Mouse (Mus musculus) midbrain, embryonic 16.5 days (tissue): ENCODE results near the gene Smc3. TPM values are rescaled to one million over a fixed set of nuclear protein-coding genes. Genes with fewer than 3 reads are reported as not detected.
A peak's percentile ranks its signal among the peaks of the same experiment; 100 is the strongest.

ENCODE experiments used
- ATAC-seq: fragments of 200-750 bp; cut with Nextera tagmentation; 2 replicates; pipeline ENCODE4 v1.8.0; 2017; ENCODE audit warnings: moderate TSS enrichment
- H3K27ac ChIP-seq: fragments of 300-500 bp; sonication (generic); 2 replicates; pipeline ENCODE4 v1.5.1; 2014; ENCODE audit warnings: mild to moderate bottlenecking, low read length, mixed read lengths
- H3K27me3 ChIP-seq: fragments of 300-500 bp; sonication (generic); 2 replicates; pipeline ENCODE4 v1.6.1; 2014; ENCODE audit warnings: low read depth, low read length, mixed read lengths; ENCODE audit not compliant: control insufficient read depth, insufficient read depth
- H3K36me3 ChIP-seq: fragments of 300-500 bp; sonication (generic); 2 replicates; pipeline ENCODE4 v1.6.1; 2014; ENCODE audit warnings: mild to moderate bottlenecking, low read length, moderate library complexity, mixed read lengths; ENCODE audit not compliant: control insufficient read depth, insufficient read depth
- H3K4me1 ChIP-seq: fragments of 300-500 bp; sonication (generic); 2 replicates; pipeline ENCODE4 v1.6.1; 2014; ENCODE audit warnings: mild to moderate bottlenecking, low read length, mixed read lengths; ENCODE audit not compliant: control insufficient read depth, insufficient read depth
- H3K4me2 ChIP-seq: fragments of 300-500 bp; sonication (generic); 2 replicates; pipeline ENCODE4 v1.6.1; 2014; ENCODE audit warnings: mild to moderate bottlenecking, low read length, mixed read lengths
- H3K4me3 ChIP-seq: fragments of 300-500 bp; sonication (generic); 2 replicates; pipeline ENCODE4 v1.5.1; 2014; ENCODE audit warnings: low read depth, mild to moderate bottlenecking, low read length, moderate library complexity, mixed read lengths
- H3K9ac ChIP-seq: fragments of 300-500 bp; sonication (generic); 2 replicates; pipeline ENCODE4 v1.6.1; 2014; ENCODE audit warnings: low read depth, low read length, mixed read lengths
- H3K9me3 ChIP-seq: fragments of 300-500 bp; sonication (generic); replicated peaks from 2 replicates; pipeline ENCODE4 v1.6.1; 2014; ENCODE audit warnings: mild to moderate bottlenecking, low read length, mixed read lengths; ENCODE audit not compliant: control insufficient read depth, poor library complexity, severe bottlenecking
- WGBS: fragments of 180-500 bp; shearing (Covaris S2); extraction: QIAGEN DNeasy Blood & Tissue Kit; methylation state at CpG from one replicate; pipeline ENCODE4 v1.1.7; 2014; 5-methylcytosine and 5-hydroxymethylcytosine counted together
- polyA plus RNA-seq: library from polyadenylated mRNA; unstranded; fragments of >200 nt; fragmentation: Nextera tagmentation; extraction: Ambion mirVana; gene quantifications from 2 replicates; pipeline ENCODE4 v1.2.1, GENCODE M21; 2015

Gene Smc3
- polyA plus RNA-seq, 1 experiment from 2014 or later = 55.9 TPM

- Histone ChIP-seq H3K4me3 (no peak overlapping the region), H3K9me3 (no peaks in the 10 kb centered on the region), H3K36me3 (no peaks in the 10 kb centered on the region), H3K27ac (no peak overlapping the region), H3K4me1 (peaks cover 6% of the 10 kb centered on the region), H3K4me2 (no peak overlapping the region), H3K9ac (no peak overlapping the region), H3K27me3 (no peaks in the 10 kb centered on the region)
- 58% methylated on average over 7 of the region's 7 CpGs for WGBS
- ATAC-seq = no peak
Measured at GRCm38 (mm10) chr19:53596723-53597474, 3.3 kb upstream of the Smc3 start.

GRCm38 (mm10) chr19:53600549-53601362 is 558 bp downstream of the Smc3 start:
- WGBS = under 1% methylated on average over 55 of the region's 82 CpGs
- peak; percentile 83 for ATAC-seq
- H3K27ac ChIP-seq = peak overlapping the region; percentile 97
- H3K4me2 ChIP-seq = peak overlapping the region; percentile 78
- peak overlapping the region; percentile 94 for H3K9ac ChIP-seq
- H3K27me3 ChIP-seq = no peaks in the 10 kb centered on the region
- peaks cover 13% of the 10 kb centered on the region for H3K4me1 ChIP-seq
- H3K4me3 ChIP-seq = peak overlapping the region; percentile 75
- no peaks in the 10 kb centered on the region for H3K36me3 ChIP-seq
- H3K9me3 ChIP-seq = no peaks in the 10 kb centered on the region

GRCm38 (mm10) chr19:53601363-53601655 is 1.1 kb downstream of the Smc3 start:
- WGBS = 11% methylated on average over 11 of the region's 11 CpGs
- H3K4me2 ChIP-seq = peak overlapping the region; percentile 78
- peaks cover 13% of the 10 kb centered on the region for H3K4me1 ChIP-seq
- no peaks in the 10 kb centered on the region for H3K27me3 ChIP-seq
- ATAC-seq = no peak
- peak overlapping the region; percentile 75 for H3K4me3 ChIP-seq
- H3K9me3 ChIP-seq = no peaks in the 10 kb centered on the region
- no peak overlapping the region for H3K27ac ChIP-seq
- H3K36me3 ChIP-seq = peaks cover 3% of the 10 kb centered on the region; the same call in 1 of the 2 replicates
- peak overlapping the region; percentile 94 for H3K9ac ChIP-seq

DNA sequence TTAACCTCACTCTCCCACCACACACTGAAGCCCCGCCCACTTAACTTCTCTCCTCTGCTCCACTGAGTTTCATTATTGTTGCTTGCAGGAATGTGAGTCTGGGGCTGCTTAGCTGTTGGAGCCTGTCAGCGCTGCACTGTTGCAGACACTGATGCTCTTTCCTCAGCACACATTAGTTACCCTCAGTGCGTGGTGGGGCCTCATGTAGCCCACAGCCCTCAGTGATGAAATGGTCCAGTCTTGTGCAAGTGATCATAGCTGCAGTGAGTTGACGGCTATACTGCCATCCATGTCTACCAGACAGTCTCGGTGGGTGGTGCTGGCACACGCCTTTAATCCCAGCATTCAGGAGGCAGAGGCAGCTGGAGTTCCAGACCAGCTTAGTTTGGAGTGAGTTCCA is 8.7 kb downstream of the Smc3 start:
- Histone ChIP-seq H3K27me3 (no peaks in the 10 kb centered on the region), H3K36me3 (peaks cover 8% of the 10 kb centered on the region; the same call in 1 of the 2 replicates), H3K4me1 (0 out of 2 replicates have a peak, but pooled peaks cover 2% of the 10 kb centered on the region), H3K9me3 (no peaks in the 10 kb centered on the region), H3K9ac (no peak overlapping the region), H3K4me2 (no peak overlapping the region), H3K27ac (no peak overlapping the region), H3K4me3 (no peak overlapping the region)
- WGBS = 40% methylated on average over 6 of the region's 6 CpGs
- ATAC-seq = no peak

- H3K4me1 ChIP-seq = no peaks in the 10 kb centered on the region
Measured at GRCm38 (mm10) chr19:53621681-53622080, 21.5 kb downstream of the Smc3 start.

GRCm38 (mm10) chr19:53638041-53638440 is 37.8 kb downstream of the Smc3 start:
- Histone ChIP-seq H3K27ac (no peak overlapping the region), H3K36me3 (peaks cover 22% of the 10 kb centered on the region), H3K4me3 (no peak overlapping the region), H3K4me1 (no peaks in the 10 kb centered on the region), H3K27me3 (no peaks in the 10 kb centered on the region), H3K9ac (no peak overlapping the region), H3K4me2 (no peak overlapping the region), H3K9me3 (no peaks in the 10 kb centered on the region)
- ATAC-seq = no peak
- 86% methylated on average over 2 of the region's 2 CpGs for WGBS

More at GRCm38 (mm10) chr19:53621681-53622080, 21.5 kb downstream of the Smc3 start:
- ATAC-seq = no peak
- Histone ChIP-seq H3K36me3 (peaks cover 36% of the 10 kb centered on the region), H3K4me3 (no peak overlapping the region), H3K4me2 (no peak overlapping the region), H3K9me3 (no peaks in the 10 kb centered on the region), H3K27ac (no peak overlapping the region), H3K9ac (no peak overlapping the region), H3K27me3 (no peaks in the 10 kb centered on the region)
- 94% methylated on average over 13 of the region's 13 CpGs for WGBS

GRCm38 (mm10) chr19:53638727-53639126 is 38.5 kb downstream of the Smc3 start:
- no peak for ATAC-seq

GRCm38 (mm10) chr19:53644020-53644595 is 43.9 kb downstream of the Smc3 start:
- no peak for ATAC-seq
- Histone ChIP-seq H3K36me3 (peaks cover 29% of the 10 kb centered on the region), H3K27ac (no peak overlapping the region), H3K4me2 (no peak overlapping the region), H3K4me1 (peaks cover 2% of the 10 kb centered on the region; the same call in 1 of the 2 replicates), H3K4me3 (no peak overlapping the region), H3K27me3 (no peaks in the 10 kb centered on the region), H3K9ac (no peak overlapping the region), H3K9me3 (no peaks in the 10 kb centered on the region)
- 96% methylated on average over 9 of the region's 9 CpGs for WGBS

More at GRCm38 (mm10) chr19:53638727-53639126, 38.5 kb downstream of the Smc3 start:
- H3K4me3 ChIP-seq = no peak overlapping the region
- no peak overlapping the region for H3K9ac ChIP-seq
- H3K36me3 ChIP-seq = peaks cover 23% of the 10 kb centered on the region
- H3K27me3 ChIP-seq = no peaks in the 10 kb centered on the region
- no peak overlapping the region for H3K4me2 ChIP-seq
- H3K4me1 ChIP-seq = no peaks in the 10 kb centered on the region
- 92% methylated on average over 8 of the region's 8 CpGs for WGBS
- no peak overlapping the region for H3K27ac ChIP-seq
- no peaks in the 10 kb centered on the region for H3K9me3 ChIP-seq
